Mouse (Mus musculus) myocyte (in vitro differentiated cells): ENCODE results near the gene Ntrk3. TPM values are rescaled to one million over a fixed set of nuclear protein-coding genes. Genes with fewer than 3 reads are reported as not detected.

Experiments used
- H3K27me3 ChIP-seq: one replicate; pipeline ENCODE4 v1.6.1; 2011; ENCODE audit not compliant: control insufficient read depth, insufficient read depth, insufficient read length
- H3K36me3 ChIP-seq: one replicate; pipeline ENCODE4 v1.6.1; 2011; ENCODE audit not compliant: control insufficient read depth, insufficient read depth
- H3K4me2 ChIP-seq: one replicate; pipeline ENCODE4 v1.6.1; 2011; ENCODE audit warnings: low read depth, control low read depth
- H3K4me3 ChIP-seq: one replicate; pipeline ENCODE4 v1.5.1; 2011; ENCODE audit warnings: mild to moderate bottlenecking, control low read depth, moderate library complexity
- H3K79me2 ChIP-seq: one replicate; pipeline ENCODE4 v1.6.1; 2011; ENCODE audit not compliant: control insufficient read depth, insufficient read depth
- H3ac ChIP-seq: one replicate; pipeline ENCODE4 v1.6.1; 2011; ENCODE audit not compliant: control insufficient read depth, insufficient read length
- CEBPB ChIP-seq: IDR thresholded peaks from 2 replicates; pipeline ENCODE4 v1.6.1; 2011; ENCODE audit warnings: mild to moderate bottlenecking, moderate library complexity; ENCODE audit not compliant: poor library complexity, insufficient read depth, severe bottlenecking
- E2F4 ChIP-seq: IDR thresholded peaks from one replicate; pipeline ENCODE4 v1.6.1; 2011; ENCODE audit warnings: mild to moderate bottlenecking, control low read depth, moderate library complexity; ENCODE audit not compliant: insufficient read depth
- MAX ChIP-seq: IDR thresholded peaks from one replicate; pipeline ENCODE4 v1.6.1; 2011; ENCODE audit warnings: low read depth, mild to moderate bottlenecking, control low read depth
- MYOD1 ChIP-seq, 3 experiments: IDR thresholded peaks; one replicate each; pipeline ENCODE4 v1.6.1; 2011; ENCODE audit warnings: control low read depth in 2 of 3, low read depth in 2 of 3, mild to moderate bottlenecking in 2 of 3, moderate library complexity in 1 of 3; ENCODE audit not compliant: insufficient read length in 2 of 3, control insufficient read depth in 1 of 3
- MYOG ChIP-seq, 3 experiments: IDR thresholded peaks; one replicate each; pipeline ENCODE4 v1.6.1; 2011; ENCODE audit warnings: control low read depth in 2 of 3, low read depth in 2 of 3, mild to moderate bottlenecking in 2 of 3; ENCODE audit not compliant: insufficient read length in 2 of 3, control insufficient read depth in 1 of 3, insufficient read depth in 1 of 3
- POLR2A ChIP-seq: IDR thresholded peaks from one replicate; pipeline ENCODE4 v1.6.1; 2011; ENCODE audit warnings: low read depth, mild to moderate bottlenecking, control low read depth, moderate library complexity; ENCODE audit not compliant: insufficient read length
- POLR2AphosphoS2 ChIP-seq: IDR thresholded peaks from one replicate; pipeline ENCODE4 v1.6.1; 2011; ENCODE audit warnings: low read depth, control low read depth; ENCODE audit not compliant: insufficient read length
- REST ChIP-seq: IDR thresholded peaks from one replicate; pipeline ENCODE4 v1.6.1; 2011; ENCODE audit warnings: mild to moderate bottlenecking, control low read depth, moderate library complexity; ENCODE audit not compliant: insufficient read depth, insufficient read length
- SRF ChIP-seq: IDR thresholded peaks from one replicate; pipeline ENCODE4 v1.6.1; 2011; ENCODE audit warnings: low read depth; ENCODE audit not compliant: control insufficient read depth, insufficient read length
- TCF12 ChIP-seq: IDR thresholded peaks from one replicate; pipeline ENCODE4 v1.6.1; 2011; ENCODE audit warnings: mild to moderate bottlenecking, control low read depth; ENCODE audit not compliant: poor library complexity, insufficient read depth, severe bottlenecking
- TCF3 ChIP-seq: IDR thresholded peaks from one replicate; pipeline ENCODE4 v1.6.1; 2011; ENCODE audit warnings: low read depth, control low read depth; ENCODE audit not compliant: insufficient read length
- USF1 ChIP-seq: IDR thresholded peaks from one replicate; pipeline ENCODE4 v1.6.1; 2011; ENCODE audit warnings: low read depth, mild to moderate bottlenecking, control low read depth, moderate library complexity
- polyA plus RNA-seq: library from polyadenylated mRNA; unstranded; fragments of >200 nt; fragmentation: generic; extraction: Trizol; gene quantifications from one replicate; pipeline ENCODE4 v1.2.1, GENCODE M21; 2012; ENCODE audit warnings: missing spikeins

Ntrk3 gene
- polyA plus RNA-seq, 1 experiment = 0.17 TPM

DNA sequence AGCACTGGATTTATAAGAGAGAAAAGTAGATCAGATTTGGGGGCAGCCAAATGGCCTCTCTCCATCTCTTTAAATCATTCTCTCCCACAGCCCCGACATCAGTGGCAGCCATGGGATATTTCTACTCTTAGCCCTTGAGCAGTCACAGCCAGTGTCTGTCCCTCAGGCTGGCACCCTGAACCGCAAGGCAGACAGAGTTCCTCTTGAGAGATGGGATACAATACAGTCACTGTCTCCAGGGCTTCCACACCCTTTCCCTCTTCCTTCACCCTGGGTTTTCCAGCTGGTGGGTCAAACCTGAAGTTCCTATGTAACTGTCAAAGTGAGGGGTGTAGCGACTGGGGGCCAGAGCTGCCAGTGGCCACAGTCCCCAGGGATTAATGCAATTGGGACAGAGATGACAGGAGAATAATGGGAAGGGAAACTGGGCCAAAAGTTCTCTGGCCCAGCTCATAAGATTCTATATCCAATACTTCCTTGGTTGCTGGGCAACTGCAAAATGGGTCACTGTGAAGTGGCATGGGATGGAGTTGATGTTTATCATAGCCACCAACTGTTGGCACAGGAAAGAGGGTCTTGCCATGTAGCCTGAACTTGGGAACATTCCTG, 483.9 kb downstream of the Ntrk3 start:
- TF ChIP-seq E2F4 = no peak
- TF ChIP-seq USF1 = no peak
- TF ChIP-seq MAX = no peak
- no peak for TF ChIP-seq REST
- no peak for TF ChIP-seq MYOG (IDR thresholded peaks at IDR 0.05; ENCODE audit: control insufficient read depth in 1 of 3, insufficient read depth in 1 of 3, insufficient read length in 2 of 3, low read depth in 2 of 3)
- TF ChIP-seq TCF12 = no peak
- TF ChIP-seq CEBPB = no peak
- TF ChIP-seq MYOD1 (IDR thresholded peaks at IDR 0.05; ENCODE audit: control insufficient read depth in 1 of 3, insufficient read length in 2 of 3, low read depth in 2 of 3) = no peak
- H3K4me2 ChIP-seq = no peak overlapping the region
- H3K36me3 ChIP-seq = no peaks in the 10 kb centered on the region

DNA sequence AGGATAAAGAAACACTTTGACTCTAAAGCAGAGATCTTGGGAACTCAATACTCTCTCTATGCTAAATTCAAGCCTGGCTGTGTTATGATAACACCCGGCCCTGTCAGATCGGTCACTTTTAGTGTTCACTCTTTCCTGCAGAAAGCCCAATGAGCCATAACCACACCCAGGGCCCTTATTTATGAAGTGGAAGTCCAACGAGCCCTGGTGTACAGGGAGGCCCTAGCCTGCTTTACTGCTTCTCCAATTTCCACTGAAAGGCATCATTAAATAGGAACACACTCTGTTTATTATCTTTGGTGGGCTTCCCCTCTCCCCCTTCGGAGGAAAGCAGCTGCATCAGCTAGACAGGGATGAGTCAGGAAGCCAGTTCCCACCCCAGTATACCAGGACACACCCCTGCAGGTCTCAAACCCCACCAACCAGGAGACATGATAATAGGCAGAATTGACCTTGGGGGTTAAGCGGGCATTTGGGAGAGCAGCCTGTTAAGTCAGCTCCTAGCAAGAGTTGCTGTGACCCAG, 489.6 kb downstream of the Ntrk3 start:
- H3K79me2 ChIP-seq = no peaks in the 10 kb centered on the region
- H3K4me2 ChIP-seq = no peak overlapping the region
- H3K36me3 ChIP-seq = no peaks in the 10 kb centered on the region
- TF ChIP-seq POLR2AphosphoS2 = no peak
- no peak overlapping the region for H3ac ChIP-seq
- no peak overlapping the region for H3K4me3 ChIP-seq
- H3K27me3 ChIP-seq = no peaks in the 10 kb centered on the region

More for the DNA sequence above, 483.9 kb downstream of the Ntrk3 start:
- no peaks in the 10 kb centered on the region for H3K27me3 ChIP-seq
- no peaks in the 10 kb centered on the region for H3K79me2 ChIP-seq
- no peak overlapping the region for H3ac ChIP-seq
- H3K4me3 ChIP-seq = no peak overlapping the region

- no peak for TF ChIP-seq USF1
- no peak for TF ChIP-seq E2F4
- no peak for TF ChIP-seq POLR2A
- no peak for TF ChIP-seq CEBPB
- no peak for TF ChIP-seq TCF12
- no peak for TF ChIP-seq REST
- TF ChIP-seq MAX = no peak
- TF ChIP-seq TCF3 = no peak
- no peak for TF ChIP-seq MYOG (IDR thresholded peaks at IDR 0.05; ENCODE audit: control insufficient read depth in 1 of 3, insufficient read depth in 1 of 3, insufficient read length in 2 of 3, low read depth in 2 of 3)
- TF ChIP-seq POLR2AphosphoS2 = no peak
- no peak for TF ChIP-seq SRF
- no peak for TF ChIP-seq MYOD1 (IDR thresholded peaks at IDR 0.05; ENCODE audit: control insufficient read depth in 1 of 3, insufficient read length in 2 of 3, low read depth in 2 of 3)
Observed at GRCm38 (mm10) chr7:78239012-78239411, 498.8 kb downstream of the Ntrk3 start.

DNA sequence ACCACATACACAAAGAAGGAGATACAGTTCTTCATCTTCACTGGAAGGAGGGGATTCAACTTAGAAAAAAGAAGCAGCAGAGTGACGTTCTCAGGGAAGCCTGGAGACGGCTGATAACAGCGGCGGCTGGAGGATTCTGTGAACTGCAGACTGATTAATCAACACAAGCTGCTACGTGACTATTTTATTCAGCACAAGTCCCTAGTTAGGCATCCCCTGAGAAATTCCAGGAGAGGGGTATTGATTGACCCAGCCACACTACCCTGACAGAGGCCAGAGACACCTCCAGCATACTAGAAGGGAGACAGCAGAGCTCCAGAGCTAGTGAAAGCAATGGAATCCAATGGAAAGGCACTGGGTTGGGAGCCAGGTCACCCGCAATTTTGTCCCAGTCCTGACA, 516.1 kb downstream of the Ntrk3 start:
- H3K36me3 ChIP-seq = no peaks in the 10 kb centered on the region

More at GRCm38 (mm10) chr7:78239012-78239411, 498.8 kb downstream of the Ntrk3 start:
- H3K36me3 ChIP-seq = no peaks in the 10 kb centered on the region
- H3K79me2 ChIP-seq = no peaks in the 10 kb centered on the region
- H3K4me3 ChIP-seq = no peak overlapping the region
- H3ac ChIP-seq = no peak overlapping the region
- no peak overlapping the region for H3K4me2 ChIP-seq
- H3K27me3 ChIP-seq = no peaks in the 10 kb centered on the region

GRCm38 (mm10) chr7:78220949-78221348, 516.9 kb downstream of the Ntrk3 start:
- H3ac ChIP-seq = no peak overlapping the region
- no peaks in the 10 kb centered on the region for H3K36me3 ChIP-seq
- no peak for TF ChIP-seq POLR2AphosphoS2
- no peak overlapping the region for H3K4me3 ChIP-seq
- no peak overlapping the region for H3K4me2 ChIP-seq
- no peaks in the 10 kb centered on the region for H3K27me3 ChIP-seq
- H3K79me2 ChIP-seq = no peaks in the 10 kb centered on the region

More for the DNA sequence above, 516.1 kb downstream of the Ntrk3 start:
- Histone ChIP-seq H3K27me3 (no peaks in the 10 kb centered on the region), H3K4me2 (no peak overlapping the region), H3ac (no peak overlapping the region), H3K79me2 (no peaks in the 10 kb centered on the region), H3K4me3 (no peak overlapping the region)
- TF ChIP-seq TCF3 (no peak), MAX (no peak), REST (no peak), CEBPB (no peak), TCF12 (no peak), POLR2AphosphoS2 (no peak), MYOG (IDR thresholded peaks at IDR 0.05; ENCODE audit: control insufficient read depth in 1 of 3, insufficient read depth in 1 of 3, insufficient read length in 2 of 3, low read depth in 2 of 3) (no peak), MYOD1 (IDR thresholded peaks at IDR 0.05; ENCODE audit: control insufficient read depth in 1 of 3, insufficient read length in 2 of 3, low read depth in 2 of 3) (no peak), USF1 (no peak), SRF (no peak), POLR2A (no peak), E2F4 (no peak)
